Mouse (Mus musculus) cerebellum, adult 2 months (tissue): ENCODE measurements at regions not wholly inside any gene's neighbourhood (a gene's known extent, or its start where the extent isn't known, plus 50 kb on each side); places are given as distances from the start of the nearest gene placed in this dataset.

Experiments used
- DNase-seq, 2 experiments: peaks; one replicate each; pipeline ENCODE4 v3.0.0; 2021
- H3K27ac ChIP-seq: fragments of 200-500 bp; 2 replicates; pipeline ENCODE4 v1.5.1; 2012; ENCODE audit warnings: low read length, control low read depth, inconsistent platforms; ENCODE audit not compliant: insufficient read depth
- H3K27me3 ChIP-seq: fragments of 200-500 bp; 2 replicates; pipeline ENCODE4 v1.6.1; 2012; ENCODE audit warnings: inconsistent platforms, mild to moderate bottlenecking, low read length, moderate library complexity; ENCODE audit not compliant: control insufficient read depth, insufficient read depth
- H3K4me1 ChIP-seq: fragments of 200-500 bp; 2 replicates; pipeline ENCODE4 v1.6.1; 2011; ENCODE audit warnings: low read length; ENCODE audit not compliant: control insufficient read depth, insufficient read depth
- H3K4me3 ChIP-seq: fragments of 200-500 bp; replicated peaks from 2 replicates; pipeline ENCODE3; 2011; ENCODE audit warnings: mild to moderate bottlenecking, low read depth, low read length, control low read depth; ENCODE audit not compliant: insufficient read depth
- CTCF ChIP-seq: fragments of 200-500 bp; IDR thresholded peaks from 2 replicates; pipeline ENCODE4 v1.5.1; 2011; ENCODE audit warnings: low read depth, mild to moderate bottlenecking, control low read depth, low read length, moderate library complexity, borderline replicate concordance; ENCODE audit not compliant: insufficient read depth
- POLR2A ChIP-seq: fragments of 200-500 bp; IDR thresholded peaks from 2 replicates; pipeline ENCODE4 v1.6.1; 2011; ENCODE audit warnings: low read length, control low read depth, borderline replicate concordance; ENCODE audit not compliant: insufficient read depth
- WGBS: fragments of 180-500 bp; shearing (Covaris S2); methylation state at CpG from one replicate; pipeline ENCODE4 v1.1.7; 2018; 5-methylcytosine and 5-hydroxymethylcytosine counted together

DNA sequence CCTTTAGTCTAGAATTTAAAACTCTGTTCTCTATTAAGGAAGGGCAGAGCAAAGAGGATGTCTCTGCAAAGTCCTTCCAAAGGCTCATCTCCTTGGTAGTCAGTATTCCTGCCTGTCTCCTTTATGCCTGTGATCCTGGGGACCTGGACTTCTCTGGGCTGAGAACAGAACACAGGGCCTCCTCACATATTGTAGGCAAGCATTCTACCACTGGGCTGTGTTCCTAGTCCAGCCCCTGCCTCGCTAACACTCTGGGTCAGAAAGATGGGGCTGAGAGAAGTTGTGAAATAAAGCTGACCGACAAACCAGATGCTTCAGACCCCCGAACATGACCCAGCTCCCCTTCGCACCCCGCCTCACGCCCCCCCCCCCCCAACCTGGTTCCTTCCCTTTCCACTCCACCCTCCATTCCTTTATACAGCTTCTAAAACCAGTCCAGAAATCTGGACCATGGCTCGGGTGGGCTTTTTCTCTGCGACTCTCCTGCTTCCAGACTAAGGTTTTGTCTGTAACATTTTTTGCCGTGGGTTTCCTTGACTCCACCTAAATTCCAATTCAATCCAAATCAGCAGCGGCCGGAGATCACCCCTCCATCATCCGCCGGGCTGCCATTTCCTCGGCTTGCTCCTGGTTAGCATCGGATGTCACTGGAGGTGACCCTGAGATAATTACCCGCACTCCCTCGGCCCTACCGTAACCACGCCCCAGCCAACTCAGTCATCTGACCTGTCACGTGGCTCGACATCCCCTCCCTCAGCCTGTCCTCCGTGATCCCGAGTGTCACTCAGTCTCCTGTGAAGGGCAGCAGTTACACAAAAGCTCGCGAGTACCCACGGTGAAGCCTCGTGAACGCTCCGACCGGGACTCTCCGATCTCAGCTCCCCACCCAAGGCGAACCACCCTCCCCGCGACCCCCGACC, 89.3 kb upstream of the Synm start:
- DNase-seq: peak; percentile 70 to 73
- Histone ChIP-seq H3K4me1 (no peaks in the 10 kb centered on the region), H3K27me3 (no peaks in the 10 kb centered on the region), H3K4me3 (peak overlapping the region; percentile 57), H3K27ac (no peak overlapping the region; the same call in 1 of the 2 replicates)
- peak; percentile 38; the same call in 1 of the 2 replicates for TF ChIP-seq POLR2A
- TF ChIP-seq CTCF: no peak
- WGBS: 4% methylated on average over 35 of the region's 35 CpGs

DNA sequence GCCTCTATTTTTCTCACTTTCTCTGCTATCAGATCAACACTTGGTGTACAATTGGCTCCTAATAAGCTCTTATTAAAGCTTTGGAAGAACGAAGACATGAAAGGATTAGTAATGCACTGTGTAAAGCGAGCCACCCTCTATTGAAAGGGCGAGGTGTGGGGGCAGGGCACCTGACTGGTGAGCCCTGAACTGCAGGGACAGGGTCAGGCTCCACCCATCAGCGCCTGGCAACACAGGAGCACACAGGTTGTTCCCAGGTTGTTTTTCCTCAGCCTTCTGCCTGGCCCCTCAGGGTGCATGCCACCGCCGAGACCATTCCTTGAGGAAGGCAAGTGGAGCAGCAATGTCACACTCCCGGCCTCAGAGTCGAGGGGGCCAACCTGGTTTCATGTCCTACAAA, 87.3 kb upstream of the Synm start:
- Histone ChIP-seq H3K4me1 (no peaks in the 10 kb centered on the region), H3K27ac (no peak overlapping the region), H3K4me3 (no peak overlapping the region), H3K27me3 (no peaks in the 10 kb centered on the region)
- DNase-seq: no peak
- TF ChIP-seq POLR2A (no peak), CTCF (no peak)
- WGBS: 43% methylated on average over 8 of the region's 8 CpGs

DNA sequence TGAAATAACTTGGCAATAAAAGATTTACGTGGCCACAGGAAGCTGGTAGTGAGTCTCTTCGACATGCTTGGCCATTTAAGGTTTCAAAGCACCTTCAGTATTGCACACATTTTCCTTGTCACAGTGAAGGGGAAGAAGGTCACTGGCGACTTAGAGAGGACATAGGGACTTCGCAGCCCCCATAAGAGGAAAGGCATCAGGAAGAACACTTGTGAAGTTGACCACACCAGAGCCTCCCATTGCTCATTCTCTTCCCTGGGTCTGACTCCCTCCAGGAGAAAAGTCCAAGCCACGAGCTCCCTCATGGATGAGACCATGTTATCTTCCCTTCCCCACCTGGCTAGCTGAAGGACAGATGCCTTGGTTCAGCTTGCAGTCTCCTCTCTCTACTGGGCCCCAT, 77.4 kb upstream of the Synm start:
- WGBS: 90% methylated on average over 5 of the region's 5 CpGs
- Histone ChIP-seq H3K27ac (no peak overlapping the region), H3K4me3 (no peak overlapping the region), H3K27me3 (no peaks in the 10 kb centered on the region), H3K4me1 (no peaks in the 10 kb centered on the region)
- no peak for DNase-seq
- TF ChIP-seq CTCF (no peak), POLR2A (no peak)

DNA sequence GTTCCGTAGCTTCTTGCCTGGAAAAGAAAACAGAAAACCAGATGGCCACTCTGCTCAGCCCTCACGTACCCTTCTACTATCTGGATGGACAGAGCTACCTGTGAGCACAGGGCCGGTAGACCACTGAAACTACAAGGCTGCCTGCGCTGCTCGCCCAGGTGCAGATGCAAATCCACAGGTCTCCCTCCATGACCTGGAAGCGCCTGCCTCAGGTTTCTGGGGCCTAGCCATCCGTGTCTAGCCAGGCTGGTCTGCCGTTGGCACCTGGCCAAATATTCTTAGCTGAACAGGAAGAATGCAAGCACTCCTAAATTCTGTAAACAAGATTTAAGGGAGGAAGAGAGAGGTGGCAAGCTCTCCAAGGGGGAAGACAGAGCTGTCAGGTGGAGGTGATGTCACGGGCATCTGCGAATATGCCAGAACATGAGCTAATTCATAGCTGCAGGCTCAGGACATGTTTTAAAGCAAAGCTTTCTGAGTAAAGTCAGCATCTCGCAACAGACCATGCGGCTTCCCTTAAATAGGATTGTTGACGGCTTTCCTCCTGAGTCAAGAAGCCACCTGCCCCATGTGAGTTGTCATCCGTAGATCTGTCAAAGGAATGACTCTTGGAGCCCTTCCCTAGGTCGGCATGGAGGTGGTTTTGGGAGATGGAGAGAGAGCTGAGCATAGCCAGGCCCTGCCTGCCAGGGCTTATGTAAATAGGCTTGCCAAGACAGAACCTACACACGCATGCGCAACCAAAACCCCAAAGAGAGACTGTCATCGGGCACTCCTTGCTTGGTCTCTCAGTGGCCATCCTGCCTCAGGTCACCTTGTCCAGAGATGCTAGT, 76.8 kb upstream of the Synm start:
- no peaks in the 10 kb centered on the region for H3K4me1 ChIP-seq
- TF ChIP-seq CTCF (no peak), POLR2A (no peak)
- no peak for DNase-seq
- no peak overlapping the region for H3K4me3 ChIP-seq
- no peak overlapping the region for H3K27ac ChIP-seq
- H3K27me3 ChIP-seq: no peaks in the 10 kb centered on the region
- 58% methylated on average over 18 of the region's 18 CpGs for WGBS

DNA sequence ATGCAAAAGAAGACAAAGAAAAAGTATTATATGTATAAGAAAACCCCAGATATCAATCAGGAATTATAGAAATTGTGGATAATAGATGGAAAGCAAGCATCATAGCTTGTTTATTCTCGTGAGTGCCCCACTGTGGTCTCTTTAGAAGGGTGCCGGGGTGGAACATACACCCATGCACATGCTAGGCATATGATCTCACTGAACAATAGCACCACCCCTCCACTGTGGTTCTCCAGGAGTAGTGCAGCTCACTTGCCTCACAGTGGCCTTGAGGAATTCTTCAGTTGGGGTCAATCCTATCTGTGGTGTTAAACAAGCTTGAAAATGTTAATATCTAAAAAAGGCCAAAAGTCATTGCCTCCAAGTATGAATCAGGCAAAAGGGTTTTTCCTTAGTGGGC, 72.2 kb upstream of the Synm start:
- WGBS: 76% methylated on average over 2 of the region's 2 CpGs
- H3K27me3 ChIP-seq: no peaks in the 10 kb centered on the region
- H3K4me1 ChIP-seq: no peaks in the 10 kb centered on the region
- no peak overlapping the region for H3K4me3 ChIP-seq
- no peak for DNase-seq
- H3K27ac ChIP-seq: no peak overlapping the region
- no peak for TF ChIP-seq POLR2A
- no peak for TF ChIP-seq CTCF

DNA sequence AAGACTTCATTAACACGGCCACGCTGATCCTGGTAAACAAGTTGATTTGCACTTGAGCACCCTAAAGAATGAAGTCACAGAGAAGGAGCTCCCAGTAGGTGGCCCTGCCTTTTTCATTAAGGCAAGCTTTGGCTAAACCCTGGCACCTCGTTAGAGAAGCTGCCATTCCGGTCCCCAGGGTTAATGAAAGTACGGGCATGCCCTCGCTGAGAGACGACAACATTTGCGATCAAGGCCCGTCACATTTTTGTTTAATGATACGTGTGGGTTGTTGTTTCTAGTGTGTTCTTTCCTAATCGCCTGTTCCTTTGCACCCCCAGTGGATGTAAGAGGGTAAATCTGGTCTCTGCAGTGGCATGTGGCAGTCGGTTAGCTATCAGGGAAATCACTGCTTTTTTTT, 67.8 kb upstream of the Synm start:
- DNase-seq: no peak
- no peak overlapping the region for H3K4me3 ChIP-seq
- WGBS: 74% methylated on average over 12 of the region's 12 CpGs
- no peaks in the 10 kb centered on the region for H3K27me3 ChIP-seq
- H3K27ac ChIP-seq: no peak overlapping the region
- no peaks in the 10 kb centered on the region; the same call in 1 of the 2 replicates for H3K4me1 ChIP-seq
- TF ChIP-seq POLR2A (no peak), CTCF (no peak)

DNA sequence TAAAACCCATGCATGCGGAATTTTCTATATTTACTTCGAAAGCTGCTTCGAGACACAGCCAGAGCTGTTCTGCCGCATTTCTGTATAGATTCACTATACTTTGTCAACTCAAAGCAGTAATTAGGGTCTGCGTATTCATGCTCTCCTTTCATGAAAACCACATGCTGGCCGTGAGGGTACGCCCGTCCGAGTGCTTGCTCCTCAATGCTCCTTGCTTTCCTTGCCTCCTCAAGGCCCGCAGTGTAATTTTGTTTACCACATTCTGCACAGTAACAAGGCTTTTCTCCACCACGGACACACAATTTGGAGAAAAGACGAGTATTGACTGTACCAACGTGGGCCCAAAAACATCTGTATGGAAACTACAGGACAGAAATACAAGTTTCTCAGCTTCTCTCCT, 67.4 kb upstream of the Synm start:
- 91% methylated on average over 13 of the region's 13 CpGs for WGBS

More for the DNA sequence above, 67.4 kb upstream of the Synm start:
- no peak overlapping the region for H3K27ac ChIP-seq
- DNase-seq: no peak
- H3K4me3 ChIP-seq: no peak overlapping the region
- no peaks in the 10 kb centered on the region; the same call in 1 of the 2 replicates for H3K4me1 ChIP-seq
- no peaks in the 10 kb centered on the region for H3K27me3 ChIP-seq
- TF ChIP-seq POLR2A (no peak), CTCF (no peak)
